Mouse (Mus musculus) left cerebral cortex, adult 9 months (tissue): ENCODE data around the gene Slc22a21.

Experiments used
- DNase-seq, 2 experiments: peaks; one replicate each; pipeline ENCODE4 v3.0.0; 2022; ENCODE audit warnings: low spot score in 2 of 2

Gene Slc22a21

GRCm38 (mm10) chr11:53903781-53904533 is 76.2 kb downstream of the Slc22a21 start:
- DNase-seq, result no peak

- no peak for DNase-seq
Observed at GRCm38 (mm10) chr11:53902741-53903140, 77.4 kb downstream of the Slc22a21 start.

GRCm38 (mm10) chr11:53900991-53901390 is 79.1 kb downstream of the Slc22a21 start:
- DNase-seq, result no peak

- no peak for DNase-seq
Observed at GRCm38 (mm10) chr11:53899981-53900380, 80.2 kb downstream of the Slc22a21 start.
